Mouse (Mus musculus) E14TG2a.4 (cell line): Measurements from ENCODE around the gene Gm39566.

Source experiments
- CTCF ChIP-seq: conservative IDR thresholded peaks from 2 replicates; pipeline ENCODE4 v1.5.1; 2014; ENCODE audit warnings: low read length
- NANOG ChIP-seq: IDR thresholded peaks from 2 replicates; pipeline ENCODE4 v1.6.1; 2014; ENCODE audit warnings: borderline replicate concordance, low read length, mixed read lengths
- POU5F1 ChIP-seq: IDR thresholded peaks from 2 replicates; pipeline ENCODE4 v1.6.1; 2014; ENCODE audit warnings: low read length, borderline replicate concordance

GRCm38 (mm10) chr11:69849884-69850283, 34.8 kb upstream of the Gm39566 start:
- TF ChIP-seq CTCF (no peak), POU5F1 (no peak), NANOG (no peak)
